1 mouse cellular context compared by ENCODE assay signal in genomic region chr4:138282834-138283233, GRCm38 (mm10).
TF ChIP-seq lines count a peak whose summit lies in the region.

No protein-coding gene starts in this region.

TF ChIP-seq in MEL, 35 proteins besides CTCF, POLR2A, EP300 and RAD21 (continued from another document):
- TF ChIP-seq GABPA (IDR thresholded peaks at IDR 0.05; ENCODE audit: low read depth, low read length) (no peak), NELFE (IDR thresholded peaks at IDR 0.05; ENCODE audit: low read depth, low read length) (no peak), POLR2AphosphoS2 (IDR thresholded peaks at IDR 0.05; ENCODE audit: low read length) (no peak), MAX (IDR thresholded peaks at IDR 0.05; ENCODE audit: low read length) (no peak), MYB (IDR thresholded peaks at IDR 0.05; ENCODE audit: low read depth, low read length) (no peak), KAT2A (conservative IDR thresholded peaks at IDR 0.05; ENCODE audit: low read depth, low read length) (no peak), ELF1 (IDR thresholded peaks at IDR 0.05; ENCODE audit: low read depth, low read length) (no peak), ETS1 (IDR thresholded peaks at IDR 0.05; ENCODE audit: low read depth, low read length) (no peak), ZC3H11A (IDR thresholded peaks at IDR 0.05; ENCODE audit: low read depth, low read length) (peak; percentile 79), CHD2 (IDR thresholded peaks at IDR 0.05; ENCODE audit: low read length) (no peak), SMC3 (IDR thresholded peaks at IDR 0.05; ENCODE audit: low read depth, low read length) (peak; percentile 98), MYC (IDR thresholded peaks at IDR 0.05; ENCODE audit: low read depth, low read length) (no peak), POLR2AphosphoS5 (IDR thresholded peaks at IDR 0.05; ENCODE audit: borderline replicate concordance, low read depth, low read length) (no peak), HCFC1 (IDR thresholded peaks at IDR 0.05; ENCODE audit: low read depth, low read length) (peak; percentile 52; the same call in 1 of the 2 replicates), CHD1 (IDR thresholded peaks at IDR 0.05; ENCODE audit: low read depth, low read length) (no peak), SIN3A (IDR thresholded peaks at IDR 0.05; ENCODE audit: low read length) (peak; percentile 67), MEF2A (IDR thresholded peaks at IDR 0.05; ENCODE audit: extremely low read depth, insufficient replicate concordance, low read depth, low read length, poor library complexity, severe bottlenecking) (no peak), E2F4 (IDR thresholded peaks at IDR 0.05; ENCODE audit: borderline replicate concordance, low read depth, low read length) (no peak), TAL1 (IDR thresholded peaks at IDR 0.05; ENCODE audit: low read length) (no peak), UBTF (IDR thresholded peaks at IDR 0.05; ENCODE audit: borderline replicate concordance, insufficient read depth, low read depth, low read length) (no peak), NRF1 (IDR thresholded peaks at IDR 0.05; ENCODE audit: insufficient read depth, low read depth, low read length, poor library complexity, severe bottlenecking) (no peak), RCOR1 (IDR thresholded peaks at IDR 0.05; ENCODE audit: low read depth, low read length) (no peak), JUND (IDR thresholded peaks at IDR 0.05; ENCODE audit: low read depth, low read length) (peak; percentile 81; the same call in 1 of the 2 replicates), ZKSCAN1 (IDR thresholded peaks at IDR 0.05; ENCODE audit: low read depth, low read length) (0 out of 2 replicates have a peak, but pooled peaks have one; percentile 52), TBP (IDR thresholded peaks at IDR 0.05; ENCODE audit: low read depth, low read length) (peak; percentile 54; the same call in 1 of the 2 replicates), MXI1 (IDR thresholded peaks at IDR 0.05; ENCODE audit: low read depth, low read length) (no peak), USF1 (IDR thresholded peaks at IDR 0.05; ENCODE audit: low read depth, low read length) (no peak)
